Mouse (Mus musculus) stomach, postnatal 0 days (tissue): ENCODE measurements around the gene Cdc20.

ENCODE experiments used
- CTCF ChIP-seq: IDR thresholded peaks from 2 replicates; pipeline ENCODE4 v1.5.1; 2016; ENCODE audit warnings: antibody characterized with exemption, low read depth, mild to moderate bottlenecking, moderate library complexity
- EP300 ChIP-seq: optimal IDR thresholded peaks from 2 replicates; pipeline ENCODE3; 2016; ENCODE audit warnings: antibody characterized with exemption

DNA sequence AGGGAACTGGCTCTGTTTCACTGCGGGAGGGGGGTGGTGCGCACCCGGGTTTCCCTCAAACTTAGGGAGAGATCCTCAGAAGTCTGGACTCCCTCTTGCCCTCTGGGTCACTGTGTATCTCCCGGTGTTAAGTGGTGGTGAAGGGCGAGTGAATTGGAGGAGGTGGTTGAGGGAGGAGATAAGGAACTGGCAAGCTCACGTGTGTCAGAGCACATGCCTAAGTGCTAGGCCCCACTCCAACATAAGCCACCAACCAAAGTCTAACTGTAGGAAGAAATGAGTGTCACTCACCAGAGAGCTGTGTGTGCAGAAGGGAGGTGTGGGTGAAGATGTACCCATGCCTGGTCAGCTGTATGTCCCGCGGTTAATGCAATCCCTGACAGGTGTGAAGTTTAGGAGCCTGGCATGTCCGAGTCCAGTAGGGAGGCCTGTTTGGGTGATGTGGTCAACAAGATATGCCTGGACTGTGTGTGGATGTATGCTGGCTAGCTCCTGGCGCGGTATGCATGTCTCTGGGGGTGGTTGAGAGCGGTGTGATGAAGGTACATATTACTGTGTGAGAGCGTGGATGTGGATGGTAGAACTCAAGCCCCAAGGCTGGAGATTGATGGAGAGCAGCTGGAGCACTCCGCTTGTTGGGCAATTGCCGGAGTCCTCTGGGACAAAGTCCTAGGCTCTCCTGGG lies 8.5 kb downstream of the Cdc20 start:
- no peak for TF ChIP-seq CTCF
- no peak for TF ChIP-seq EP300
